Mouse (Mus musculus) liver, embryonic 13.5 days (tissue): Measurements from ENCODE around the gene Ydjc. TPM values are rescaled to one million over a fixed set of nuclear protein-coding genes. Genes with fewer than 3 reads are reported as not detected.
A peak's percentile ranks its signal among the peaks of the same experiment; 100 is the strongest.
"Not testable (repeated sequence)": the region's sequence is repeated elsewhere in the genome, so short reads cannot be mapped to it uniquely, and the experiment has no call there.

Source experiments
- ATAC-seq: fragments of 200-750 bp; cut with Nextera tagmentation; 2 replicates; pipeline ENCODE4 v1.8.0; 2017; ENCODE audit warnings: low read depth, mild to moderate bottlenecking, moderate number of reproducible peaks, moderate library complexity
- DNase-seq: peaks from one replicate; pipeline ENCODE4 v3.0.0; 2022
- H3K27ac ChIP-seq: fragments of 300-500 bp; sonication (generic); 2 replicates; pipeline ENCODE4 v1.5.1; 2015; ENCODE audit warnings: moderate library complexity, mild to moderate bottlenecking, inconsistent platforms
- H3K27me3 ChIP-seq: fragments of 300-500 bp; sonication (generic); 2 replicates; pipeline ENCODE4 v1.6.1; 2015; ENCODE audit warnings: mild to moderate bottlenecking, inconsistent platforms
- H3K36me3 ChIP-seq: fragments of 300-500 bp; sonication (generic); 2 replicates; pipeline ENCODE4 v1.6.1; 2015; ENCODE audit warnings: mild to moderate bottlenecking, inconsistent platforms
- H3K4me1 ChIP-seq: fragments of 300-500 bp; sonication (generic); replicated peaks from 2 replicates; pipeline ENCODE4 v1.6.1; 2015; ENCODE audit warnings: inconsistent platforms
- H3K4me2 ChIP-seq: fragments of 300-500 bp; sonication (generic); 2 replicates; pipeline ENCODE4 v1.6.1; 2015; ENCODE audit warnings: inconsistent platforms, mild to moderate bottlenecking, moderate library complexity
- H3K4me3 ChIP-seq: fragments of 300-500 bp; sonication (generic); replicated peaks from 2 replicates; pipeline ENCODE4 v1.5.1; 2015; ENCODE audit warnings: mild to moderate bottlenecking, inconsistent platforms
- H3K9ac ChIP-seq: fragments of 300-500 bp; sonication (generic); 2 replicates; pipeline ENCODE4 v1.6.1; 2015; ENCODE audit warnings: mild to moderate bottlenecking, inconsistent platforms
- H3K9me3 ChIP-seq: fragments of 300-500 bp; sonication (generic); replicated peaks from 2 replicates; pipeline ENCODE4 v1.6.1; 2016; ENCODE audit warnings: inconsistent platforms
- WGBS: fragments of 180-500 bp; shearing (Covaris S2); methylation state at CpG from one replicate; pipeline ENCODE4 v1.1.7; 2015; ENCODE audit not compliant: insufficient replicate concordance; 5-methylcytosine and 5-hydroxymethylcytosine counted together
- polyA plus RNA-seq: library from polyadenylated mRNA; unstranded; fragments of >200 nt; fragmentation: Nextera tagmentation; extraction: Ambion mirVana; gene quantifications from 2 replicates; pipeline ENCODE4 v1.2.1, GENCODE M21; 2015

The Ydjc gene
- polyA plus RNA-seq, 1 experiment from 2014 or later: 15.8 TPM

DNA sequence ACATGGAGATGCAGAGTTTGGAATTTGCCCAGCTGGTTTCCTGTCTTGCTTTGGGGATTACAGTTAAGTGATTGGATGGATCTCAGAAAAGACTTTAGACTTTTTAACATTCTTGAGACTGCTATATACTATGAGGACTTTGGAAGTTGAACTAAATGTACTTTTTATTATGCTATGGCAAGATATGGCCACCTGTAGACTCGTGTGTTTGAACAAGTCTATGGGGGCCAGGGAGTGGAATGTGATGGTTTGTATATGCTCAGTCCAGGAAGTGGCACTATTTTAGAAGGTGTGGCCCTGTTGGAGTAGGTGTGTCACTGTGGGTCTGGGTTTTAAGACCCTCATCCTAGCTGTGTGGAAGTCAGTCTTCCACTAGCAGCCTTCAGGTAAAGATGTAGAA is 21.1 kb downstream of the Ydjc start:
- H3K4me2 ChIP-seq, H3K27me3 ChIP-seq, H3K4me1 ChIP-seq, DNase-seq, H3K27ac ChIP-seq, H3K9me3 ChIP-seq, H3K9ac ChIP-seq, H3K4me3 ChIP-seq, ATAC-seq: not testable (repeated sequence)
- H3K36me3 ChIP-seq: peaks cover 64% of the 10 kb centered on the region
- WGBS: 78% methylated on average over 1 of the region's 1 CpGs

DNA sequence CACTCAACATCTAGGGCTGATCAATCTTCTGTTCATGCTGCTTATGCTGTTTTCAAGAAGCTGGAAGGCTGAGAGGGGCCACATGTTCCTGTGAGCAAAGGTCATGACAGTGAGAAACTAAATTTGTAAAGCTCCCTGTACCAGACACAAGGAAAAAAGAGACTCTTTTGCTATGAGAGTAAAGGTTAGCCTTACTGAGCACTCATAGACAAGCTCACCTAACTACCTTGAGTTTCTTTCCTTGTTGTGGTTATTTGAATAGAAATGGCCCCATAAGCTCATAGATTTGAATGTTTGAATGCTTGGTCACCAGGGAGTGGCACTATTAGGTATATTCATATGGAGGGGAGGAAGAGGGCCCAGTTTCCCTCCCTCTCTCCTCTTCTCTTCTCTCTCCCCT is 22.8 kb downstream of the Ydjc start:
- Histone ChIP-seq H3K27me3 (no peaks in the 10 kb centered on the region), H3K4me1 (no peaks in the 10 kb centered on the region), H3K4me2 (no peak overlapping the region), H3K9me3 (no peaks in the 10 kb centered on the region), H3K9ac (no peak overlapping the region), H3K4me3 (no peak overlapping the region), H3K27ac (no peak overlapping the region), H3K36me3 (peaks cover 75% of the 10 kb centered on the region)
- no peak for DNase-seq
- no peak for ATAC-seq

DNA sequence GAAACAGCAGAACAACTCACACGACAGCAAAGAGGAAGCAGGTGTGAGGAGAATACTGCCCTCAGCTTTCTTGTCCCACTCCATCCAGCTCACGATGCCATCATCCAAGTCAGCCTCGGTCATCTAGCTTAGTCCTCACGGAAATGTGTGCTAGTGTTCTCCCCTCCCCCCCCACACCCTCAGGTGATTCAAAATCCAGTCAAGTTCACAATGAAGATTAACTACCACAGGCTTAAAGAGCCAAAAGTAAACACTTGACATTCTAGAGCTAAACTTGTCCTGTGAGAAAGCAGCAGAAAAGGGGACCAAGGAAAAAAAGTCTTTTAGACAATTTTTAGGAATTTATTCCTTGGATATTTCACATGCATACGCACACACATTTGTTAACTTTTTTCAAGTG is 23.6 kb downstream of the Ydjc start:
- Histone ChIP-seq H3K9ac (no peak overlapping the region), H3K27me3 (no peaks in the 10 kb centered on the region), H3K4me2 (no peak overlapping the region), H3K36me3 (peaks cover 77% of the 10 kb centered on the region), H3K9me3 (no peaks in the 10 kb centered on the region), H3K4me3 (no peak overlapping the region), H3K4me1 (no peaks in the 10 kb centered on the region), H3K27ac (no peak overlapping the region)
- DNase-seq (no peak), ATAC-seq (no peak)
- 76% methylated on average over 5 of the region's 5 CpGs for WGBS

DNA sequence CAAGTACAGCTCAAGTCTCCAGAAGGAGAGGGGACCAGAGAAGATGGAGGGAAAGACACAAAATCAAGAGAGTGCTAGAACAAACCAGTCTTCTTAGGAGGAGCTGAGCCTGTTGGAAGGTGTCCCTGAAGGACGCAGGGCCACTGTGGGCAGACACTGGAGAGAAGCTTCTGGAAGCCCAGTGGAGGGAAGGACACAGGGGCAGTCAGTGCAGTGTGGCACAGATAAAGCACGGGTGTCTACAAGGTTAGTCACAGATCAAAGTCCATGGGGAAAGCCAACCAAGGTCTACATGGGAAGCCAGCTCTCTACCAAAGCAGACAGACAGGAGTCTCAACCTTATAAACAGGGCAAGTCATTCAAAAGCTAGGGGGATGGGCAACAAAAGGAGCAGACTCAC is 31.3 kb downstream of the Ydjc start:
- peaks cover 14% of the 10 kb centered on the region for H3K4me1 ChIP-seq
- DNase-seq (no peak), ATAC-seq (no peak)
- no peak overlapping the region for H3K4me2 ChIP-seq
- H3K9ac ChIP-seq: no peak overlapping the region
- H3K27me3 ChIP-seq: no peaks in the 10 kb centered on the region
- WGBS: 67% methylated on average over 2 of the region's 2 CpGs
- no peak overlapping the region for H3K4me3 ChIP-seq
- H3K27ac ChIP-seq: no peak overlapping the region
- peaks cover 64% of the 10 kb centered on the region for H3K36me3 ChIP-seq
- H3K9me3 ChIP-seq: no peaks in the 10 kb centered on the region

DNA sequence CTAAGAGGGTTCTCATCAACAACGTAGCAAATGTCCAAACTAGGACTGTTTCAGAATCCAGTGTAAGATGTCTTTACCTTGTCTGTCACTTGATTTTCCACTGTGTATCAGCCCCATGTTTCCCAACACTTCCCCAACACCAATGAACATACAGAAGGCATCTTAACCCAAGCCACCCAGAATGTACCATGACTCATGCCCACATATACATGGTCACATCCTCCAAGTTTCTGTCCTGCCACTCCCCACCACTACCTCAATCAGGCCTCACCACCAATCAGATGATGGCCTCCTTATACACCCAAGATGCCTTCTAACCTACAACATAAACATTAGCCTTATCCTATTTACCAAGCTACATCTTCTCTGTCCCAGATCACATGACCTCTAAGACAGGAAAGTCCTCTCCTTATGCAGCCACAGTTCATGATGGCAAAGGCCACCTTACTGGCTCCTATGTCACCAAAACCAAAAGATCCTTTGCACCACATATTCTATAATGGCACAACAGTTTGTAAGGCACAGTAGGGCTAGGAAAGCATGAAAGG is 33.3 kb downstream of the Ydjc start:
- 85% methylated on average over 1 of the region's 1 CpGs for WGBS
- H3K4me1 ChIP-seq: peaks cover 27% of the 10 kb centered on the region
- no peaks in the 10 kb centered on the region for H3K9me3 ChIP-seq
- no peak overlapping the region for H3K4me3 ChIP-seq
- ATAC-seq (no peak), DNase-seq (no peak)
- no peak overlapping the region for H3K27ac ChIP-seq
- no peak overlapping the region for H3K9ac ChIP-seq
- no peaks in the 10 kb centered on the region for H3K27me3 ChIP-seq
- no peak overlapping the region for H3K4me2 ChIP-seq
- peaks cover 47% of the 10 kb centered on the region for H3K36me3 ChIP-seq

DNA sequence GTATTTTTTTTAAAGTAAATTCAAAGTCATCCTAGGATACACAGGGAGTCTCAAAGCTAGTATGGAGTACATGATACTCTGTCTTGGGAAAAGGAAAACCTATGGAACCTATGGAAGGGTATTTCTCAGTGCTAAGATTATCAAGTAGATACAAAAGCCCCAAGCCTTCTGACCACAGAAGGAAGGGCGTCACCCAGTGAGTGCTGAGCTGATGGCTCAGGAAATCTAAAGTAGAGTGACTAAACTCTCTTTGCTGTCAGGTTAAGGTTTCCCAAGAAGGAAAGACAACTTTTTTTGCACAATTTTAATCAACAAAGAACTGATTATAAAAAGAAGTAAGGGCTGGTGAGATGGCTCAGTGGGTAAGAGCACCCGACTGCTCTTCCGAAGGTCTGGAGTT is 35.3 kb downstream of the Ydjc start:
- Histone ChIP-seq H3K9ac (no peak overlapping the region), H3K4me2 (no peak overlapping the region), H3K4me1 (peaks cover 35% of the 10 kb centered on the region), H3K27me3 (no peaks in the 10 kb centered on the region), H3K27ac (no peak overlapping the region), H3K4me3 (no peak overlapping the region), H3K36me3 (peaks cover 33% of the 10 kb centered on the region), H3K9me3 (no peaks in the 10 kb centered on the region)
- 65% methylated on average over 3 of the region's 3 CpGs for WGBS
- DNase-seq: no peak
- no peak for ATAC-seq

DNA sequence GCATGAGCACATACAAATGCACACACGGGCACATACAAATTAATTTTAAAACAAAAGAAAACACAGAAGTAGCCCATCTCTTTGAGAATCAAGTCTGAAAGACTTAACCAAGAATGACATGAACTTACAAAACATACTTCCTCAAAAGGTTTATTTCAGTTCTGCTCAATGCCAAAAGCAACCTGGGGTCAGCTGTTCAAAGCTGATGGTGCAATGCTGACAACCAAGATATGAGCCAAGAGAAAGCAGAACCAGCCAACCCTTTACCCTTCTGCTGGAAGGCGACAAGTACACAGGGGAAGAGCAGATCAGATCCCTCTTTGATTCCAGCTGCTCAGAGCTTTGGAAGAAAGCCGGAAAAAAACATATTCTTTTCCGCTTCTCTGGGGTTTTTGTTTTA is 37.0 kb downstream of the Ydjc start:
- no peaks in the 10 kb centered on the region for H3K9me3 ChIP-seq
- DNase-seq (no peak), ATAC-seq (no peak)
- peaks cover 35% of the 10 kb centered on the region for H3K36me3 ChIP-seq
- H3K9ac ChIP-seq: no peak overlapping the region
- H3K27me3 ChIP-seq: no peaks in the 10 kb centered on the region
- H3K4me1 ChIP-seq: peaks cover 40% of the 10 kb centered on the region
- H3K4me3 ChIP-seq: no peak overlapping the region
- H3K27ac ChIP-seq: peak overlapping the region; percentile 30
- no peak overlapping the region for H3K4me2 ChIP-seq
- WGBS: 56% methylated on average over 4 of the region's 4 CpGs

DNA sequence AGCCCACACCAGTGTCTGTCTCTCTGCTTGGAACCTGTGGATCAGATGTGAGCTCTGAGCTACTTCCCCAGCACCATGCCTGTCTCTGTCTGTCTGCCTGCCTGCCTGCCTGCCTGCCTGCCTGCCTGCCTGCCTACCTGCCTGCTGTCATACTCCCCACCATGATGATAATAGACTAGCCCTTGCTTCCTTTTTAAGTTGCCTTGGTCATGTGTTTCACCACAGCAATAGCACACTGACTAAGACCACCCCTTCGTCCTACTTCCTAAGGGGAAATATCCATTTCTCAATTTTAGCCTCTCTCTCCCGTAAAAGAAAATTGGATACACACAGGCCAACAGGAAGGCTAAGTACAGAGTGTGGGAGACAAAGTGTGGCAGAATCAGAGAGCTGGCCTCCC is 37.7 kb downstream of the Ydjc start:
- ATAC-seq (0 out of 2 replicates have a peak, but pooled peaks have one; percentile 21), DNase-seq (no peak)
- 55% methylated on average over 2 of the region's 2 CpGs for WGBS
- H3K36me3 ChIP-seq: peaks cover 36% of the 10 kb centered on the region
- H3K27me3 ChIP-seq: no peaks in the 10 kb centered on the region
- H3K9ac ChIP-seq: no peak overlapping the region
- no peak overlapping the region for H3K4me2 ChIP-seq
- H3K4me1 ChIP-seq: peaks cover 35% of the 10 kb centered on the region
- no peak overlapping the region for H3K27ac ChIP-seq
- no peak overlapping the region for H3K4me3 ChIP-seq
- H3K9me3 ChIP-seq: no peaks in the 10 kb centered on the region

DNA sequence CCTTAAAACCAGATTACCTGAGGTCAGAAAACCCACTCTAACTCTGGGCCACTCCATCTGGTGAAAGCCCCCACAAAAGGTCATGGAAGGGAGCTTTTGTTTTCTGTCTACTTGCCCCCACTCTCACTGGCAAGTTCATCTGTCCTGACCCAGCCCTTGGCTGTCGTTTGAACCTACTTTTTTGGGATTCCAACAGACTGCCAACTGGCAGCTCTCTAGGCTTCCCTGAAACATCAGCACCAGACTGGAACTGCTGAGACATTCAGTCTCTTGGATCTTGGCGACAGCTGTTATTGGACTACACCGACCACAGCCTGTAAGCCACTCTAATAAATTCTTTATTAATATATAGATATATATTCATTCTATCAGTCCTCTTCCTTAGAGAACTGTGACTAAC is 38.6 kb downstream of the Ydjc start:
- DNase-seq (no peak), ATAC-seq (no peak)
- Histone ChIP-seq H3K4me2 (no peak overlapping the region), H3K27ac (no peak overlapping the region), H3K9ac (no peak overlapping the region), H3K9me3 (no peaks in the 10 kb centered on the region), H3K36me3 (peaks cover 36% of the 10 kb centered on the region), H3K4me3 (no peak overlapping the region), H3K27me3 (no peaks in the 10 kb centered on the region), H3K4me1 (peaks cover 27% of the 10 kb centered on the region)
- 69% methylated on average over 3 of the region's 3 CpGs for WGBS

DNA sequence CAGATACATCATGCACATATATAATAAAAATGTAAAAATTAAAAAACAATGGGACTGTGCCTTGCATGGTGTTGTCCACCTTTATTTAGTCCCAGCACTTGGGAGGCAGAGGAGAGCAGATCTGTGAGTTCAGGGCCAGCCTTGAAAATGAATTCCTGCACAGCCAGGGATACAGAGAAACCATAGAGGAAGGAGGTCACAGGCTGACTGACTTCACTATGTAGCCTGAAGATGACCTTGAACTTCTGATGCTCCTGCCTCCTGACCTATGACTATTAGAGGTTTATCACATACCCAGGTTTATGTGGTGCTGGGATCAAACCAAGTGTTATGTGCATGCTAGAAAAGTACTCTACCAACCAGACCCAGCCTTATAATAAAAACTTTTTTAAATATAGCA is 41.1 kb downstream of the Ydjc start:
- Histone ChIP-seq H3K4me3 (no peak overlapping the region), H3K27ac (no peak overlapping the region), H3K36me3 (peaks cover 36% of the 10 kb centered on the region), H3K4me1 (peaks cover 30% of the 10 kb centered on the region), H3K9me3 (no peaks in the 10 kb centered on the region), H3K9ac (no peak overlapping the region), H3K4me2 (no peak overlapping the region), H3K27me3 (no peaks in the 10 kb centered on the region)
- no peak for ATAC-seq
- DNase-seq: no peak

DNA sequence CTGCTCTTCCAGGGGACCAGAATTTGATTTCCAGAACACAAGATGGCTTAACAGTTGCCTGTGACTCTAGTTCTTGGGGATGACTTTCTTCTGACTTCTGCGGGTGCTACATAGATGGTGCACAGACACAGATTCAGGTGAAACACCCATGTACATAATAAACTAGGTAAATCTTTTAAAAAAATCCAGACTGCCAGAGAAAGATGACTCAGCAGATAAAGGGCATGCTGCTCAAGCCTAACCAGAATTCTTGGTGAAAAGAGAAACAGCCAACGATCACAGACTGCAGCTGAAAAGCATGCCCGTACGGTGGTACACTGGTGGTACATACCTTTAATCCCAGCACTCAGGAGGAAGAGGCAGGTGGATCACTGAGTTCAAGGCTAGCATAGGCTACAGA is 49.4 kb downstream of the Ydjc start:
- ATAC-seq (no peak), DNase-seq (no peak)
- Histone ChIP-seq H3K9me3 (no peaks in the 10 kb centered on the region), H3K4me3 (no peak overlapping the region), H3K4me1 (peaks cover 41% of the 10 kb centered on the region), H3K36me3 (peaks cover 31% of the 10 kb centered on the region), H3K4me2 (no peak overlapping the region), H3K27me3 (no peaks in the 10 kb centered on the region), H3K9ac (no peak overlapping the region), H3K27ac (no peak overlapping the region)
- WGBS: 74% methylated on average over 4 of the region's 4 CpGs

DNA sequence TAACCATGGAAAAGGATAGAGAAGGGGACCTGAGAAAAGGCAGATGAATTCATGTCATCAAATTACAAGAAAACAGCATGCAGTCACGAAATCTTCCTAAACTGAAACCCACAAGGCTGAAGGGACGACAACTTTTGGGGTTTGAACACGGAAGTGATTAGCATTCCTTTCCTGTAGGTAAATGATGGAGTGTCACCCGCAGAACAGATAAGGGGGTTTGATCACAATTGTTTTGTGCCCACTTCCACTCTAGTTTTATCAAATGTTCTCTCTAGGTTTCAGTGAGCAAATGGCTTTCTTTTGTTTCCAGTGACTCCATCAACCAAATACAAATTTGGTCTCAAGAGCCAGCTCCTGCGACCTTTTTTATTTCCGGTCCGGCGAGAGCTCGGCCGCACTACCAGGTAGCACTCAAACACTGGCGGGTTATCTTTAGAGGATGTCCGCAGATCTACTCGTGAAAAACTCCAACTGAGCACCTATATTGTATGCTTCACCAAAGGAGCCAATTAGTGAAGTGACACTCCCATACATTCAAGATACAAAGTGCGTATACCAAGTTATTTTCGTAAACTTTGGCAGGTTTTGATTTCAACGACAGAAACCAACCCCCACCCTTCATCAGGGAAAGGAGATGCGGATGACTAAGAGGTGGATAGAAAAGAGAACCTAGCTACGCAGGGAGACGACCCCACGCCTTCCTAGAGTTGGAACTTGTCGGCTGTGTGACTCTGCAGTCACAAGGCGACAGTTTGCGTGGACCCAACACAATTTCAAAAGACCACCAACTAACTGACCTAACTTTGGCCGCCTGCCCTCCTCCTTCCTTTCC is 55.9 kb downstream of the Ydjc start:
- ATAC-seq: peak; percentile 33; the same call in 1 of the 2 replicates
- WGBS: under 1% methylated on average over 24 of the region's 24 CpGs
- Histone ChIP-seq H3K9ac (peak overlapping the region; percentile 96), H3K36me3 (peaks cover 9% of the 10 kb centered on the region), H3K9me3 (no peaks in the 10 kb centered on the region), H3K4me3 (peak overlapping the region; percentile 84), H3K27ac (peak overlapping the region; percentile 83), H3K27me3 (no peaks in the 10 kb centered on the region), H3K4me1 (peaks cover 41% of the 10 kb centered on the region), H3K4me2 (peak overlapping the region; percentile 89)
- DNase-seq: no peak
